Mouse (Mus musculus): ENCODE results near the gene Mgat2.
A peak's percentile ranks its signal among the peaks of the same experiment; 100 is the strongest.

Mgat2 gene

GRCm38 (mm10) chr12:69215000-69215785 is 31.2 kb downstream of the Mgat2 start:
- no peak for DNase-seq

- no peak for DNase-seq
Measured at GRCm38 (mm10) chr12:69216587-69216986, 32.6 kb downstream of the Mgat2 start.

GRCm38 (mm10) chr12:69220613-69221277 is 36.8 kb downstream of the Mgat2 start:
- DNase-seq, result no peak

- DNase-seq, result peak; percentile 78
Measured at GRCm38 (mm10) chr12:69227776-69228466, 44.0 kb downstream of the Mgat2 start, which contains the start of gene Pole2. Gene Pole2, minus strand, starts transcription at chr12:69228195.

- DNase-seq, result no peak
Measured at GRCm38 (mm10) chr12:69229251-69229650, 45.3 kb downstream of the Mgat2 start.

- DNase-seq, result no peak
Measured at GRCm38 (mm10) chr12:69235782-69236181, 51.8 kb downstream of the Mgat2 start.
